Mouse (Mus musculus) CH12.LX (cell line): Measurements from ENCODE around the gene Clptm1. TPM values are rescaled to one million over a fixed set of nuclear protein-coding genes. Genes with fewer than 3 reads are reported as not detected.

Source experiments
- DNase-seq: peaks from one replicate; pipeline ENCODE4 v3.0.0-alpha.2; 2013; ENCODE audit errors: extremely low read depth
- H3K27ac ChIP-seq: 2 replicates; pipeline ENCODE4 v1.5.1; 2012; ENCODE audit warnings: low read depth, mild to moderate bottlenecking, control low read depth, moderate library complexity; ENCODE audit not compliant: insufficient read depth
- H3K27me3 ChIP-seq: replicated peaks from 2 replicates; pipeline ENCODE3; 2012; ENCODE audit warnings: inconsistent platforms
- H3K36me3 ChIP-seq, 2 experiments: replicated peaks in 1 of 2; 2 replicates each; pipeline versions ENCODE3 to v1.6.1; 2012; ENCODE audit warnings: inconsistent platforms in 1 of 2, low read length in 1 of 2, mild to moderate bottlenecking in 1 of 2, mixed read lengths in 1 of 2, moderate library complexity in 1 of 2; ENCODE audit not compliant: control insufficient read depth in 1 of 2, insufficient read depth in 1 of 2
- H3K4me1 ChIP-seq, 2 experiments: 2 replicates each; pipeline ENCODE4 v1.6.1; 2012; ENCODE audit warnings: inconsistent platforms in 1 of 2, moderate library complexity in 1 of 2; ENCODE audit not compliant: insufficient read depth in 2 of 2, control insufficient read depth in 1 of 2
- H3K4me2 ChIP-seq: 2 replicates; pipeline ENCODE4 v1.6.1; 2012; ENCODE audit warnings: low read depth, mild to moderate bottlenecking, control low read depth; ENCODE audit not compliant: poor library complexity, insufficient read depth, severe bottlenecking
- H3K4me3 ChIP-seq, 3 experiments: fragments of 150-350 bp in 1 of 3; sonication (generic) in 1 of 3; replicated peaks in 1 of 3; 2 replicates each; pipeline versions ENCODE3 to v1.5.1; 2011 to 2012; ENCODE audit warnings: low read depth in 2 of 3, low read length in 2 of 3, mild to moderate bottlenecking in 2 of 3, moderate library complexity in 2 of 3, control low read depth in 1 of 3, improper control_type of control experiment in 1 of 3, inconsistent platforms in 1 of 3, mixed read lengths in 1 of 3; ENCODE audit not compliant: poor library complexity in 1 of 3
- H3K79me2 ChIP-seq: replicated peaks from 2 replicates; pipeline ENCODE4 v1.6.1; 2012; ENCODE audit warnings: mild to moderate bottlenecking, moderate library complexity; ENCODE audit not compliant: control insufficient read depth, poor library complexity, insufficient read depth, severe bottlenecking; ENCODE audit errors: extremely low read depth
- H3K9ac ChIP-seq: 2 replicates; pipeline ENCODE4 v1.6.1; 2012; ENCODE audit warnings: low read depth, mild to moderate bottlenecking, control low read depth, moderate library complexity; ENCODE audit not compliant: insufficient read depth
- H3K9me3 ChIP-seq: replicated peaks from 2 replicates; pipeline ENCODE3; 2012; ENCODE audit warnings: low read length, inconsistent platforms, mixed read lengths
- BHLHE40 ChIP-seq: IDR thresholded peaks from 2 replicates; pipeline ENCODE4 v1.6.1; 2011; ENCODE audit warnings: mild to moderate bottlenecking, low read depth, low read length, improper control_type of control experiment
- CTCF ChIP-seq, 2 experiments: IDR thresholded peaks in 1 of 2; conservative IDR thresholded peaks in 1 of 2; 2 replicates each; pipeline ENCODE4 v1.5.1; 2011 to 2012; ENCODE audit warnings: low read depth in 2 of 2, low read length in 2 of 2, improper control_type of control experiment in 1 of 2, inconsistent platforms in 1 of 2, mild to moderate bottlenecking in 1 of 2, moderate library complexity in 1 of 2
- ETS1 ChIP-seq: conservative IDR thresholded peaks from 2 replicates; pipeline ENCODE4 v1.6.1; 2012; ENCODE audit warnings: low read depth, mild to moderate bottlenecking, inconsistent platforms, low read length, improper control_type of control experiment, moderate library complexity
- GABPA ChIP-seq: IDR thresholded peaks from 2 replicates; pipeline ENCODE4 v1.6.1; 2012; ENCODE audit warnings: low read depth, low read length, improper control_type of control experiment, inconsistent platforms; ENCODE audit not compliant: insufficient replicate concordance
- HCFC1 ChIP-seq: IDR thresholded peaks from 2 replicates; pipeline ENCODE4 v1.6.1; 2012; ENCODE audit warnings: low read depth, mild to moderate bottlenecking, inconsistent platforms, low read length, improper control_type of control experiment
- IRF4 ChIP-seq: IDR thresholded peaks from 2 replicates; pipeline ENCODE4 v1.6.1; 2014; ENCODE audit warnings: low read depth, mild to moderate bottlenecking, inconsistent platforms, low read length, improper control_type of control experiment
- MAFK ChIP-seq: IDR thresholded peaks from 2 replicates; pipeline ENCODE4 v1.6.1; 2011; ENCODE audit warnings: low read length, improper control_type of control experiment; ENCODE audit not compliant: insufficient replicate concordance
- MXI1 ChIP-seq: IDR thresholded peaks from 2 replicates; pipeline ENCODE4 v1.6.1; 2011; ENCODE audit warnings: mild to moderate bottlenecking, low read depth, low read length, improper control_type of control experiment
- NRF1 ChIP-seq: IDR thresholded peaks from 2 replicates; pipeline ENCODE4 v1.6.1; 2014; ENCODE audit warnings: low read depth, mild to moderate bottlenecking, inconsistent platforms, low read length, improper control_type of control experiment, moderate library complexity
- POLR2AphosphoS2 ChIP-seq: IDR thresholded peaks from 2 replicates; pipeline ENCODE4 v1.6.1; 2011; ENCODE audit warnings: low read depth, low read length, improper control_type of control experiment
- RAD21 ChIP-seq: IDR thresholded peaks from 2 replicates; pipeline ENCODE4 v1.6.1; 2011; ENCODE audit warnings: low read depth, mild to moderate bottlenecking, low read length, improper control_type of control experiment, moderate library complexity
- SIN3A ChIP-seq: IDR thresholded peaks from 2 replicates; pipeline ENCODE4 v1.6.1; 2012; ENCODE audit warnings: low read length, improper control_type of control experiment, inconsistent platforms
- SMC3 ChIP-seq: IDR thresholded peaks from 2 replicates; pipeline ENCODE4 v1.6.1; 2011; ENCODE audit warnings: low read depth, low read length, improper control_type of control experiment
- TBP ChIP-seq: conservative IDR thresholded peaks from 2 replicates; pipeline ENCODE4 v1.6.1; 2011; ENCODE audit warnings: low read depth, low read length, improper control_type of control experiment
- UBTF ChIP-seq: IDR thresholded peaks from 2 replicates; pipeline ENCODE4 v1.6.1; 2012; ENCODE audit warnings: low read depth, mild to moderate bottlenecking, inconsistent platforms, low read length, improper control_type of control experiment, moderate library complexity
- USF2 ChIP-seq: conservative IDR thresholded peaks from 2 replicates; pipeline ENCODE4 v1.6.1; 2011; ENCODE audit warnings: low read depth, low read length, improper control_type of control experiment
- ZKSCAN1 ChIP-seq: IDR thresholded peaks from 2 replicates; pipeline ENCODE4 v1.6.1; 2012; ENCODE audit warnings: low read depth, inconsistent platforms, low read length, improper control_type of control experiment, borderline replicate concordance
- ZMIZ1 ChIP-seq: IDR thresholded peaks from 2 replicates; pipeline ENCODE4 v1.6.1; 2012; ENCODE audit warnings: low read depth, mild to moderate bottlenecking, inconsistent platforms, low read length, improper control_type of control experiment
- dilution Hi-C: fragments of 300-500 bp; cut with MboI; formaldehyde crosslinking; loops from 2 replicates; pipeline ENCODE4 v1.14.3; 2020; ENCODE audit warnings: low sequenced_read_pairs; ENCODE audit not compliant: extremely low pct_unique_long_range_greater_than_20kb, extremely low pct_ligation_motif_present
- in situ Hi-C: fragments of 300-500 bp; cut with MboI; formaldehyde crosslinking; loops from 3 replicates; pipeline ENCODE4 v1.14.3; 2019; ENCODE audit warnings: low sequenced_read_pairs, low pct_ligation_motif_present, low pct_unique_long_range_greater_than_20kb, mixed read lengths
- polyA plus RNA-seq: library from polyadenylated mRNA; unstranded; fragments of >175 nt; gene quantifications from 2 replicates; pipeline ENCODE4 v1.2.1, GENCODE M21; 2012; ENCODE audit warnings: low read depth; ENCODE audit not compliant: insufficient read length
- total RNA-seq, 2 experiments: library from RNA; depleted of rRNA; stranded (reverse); fragments of 300-350 nt in 1 of 2; fragments of >200 nt in 1 of 2; gene quantifications; 2 replicates each; pipeline ENCODE4 v1.2.3; 2012 to 2014

The Clptm1 gene
- total and polyA plus RNA-seq, 3 experiments, result 33.8 to 70.9 (median 43.6) TPM

DNA sequence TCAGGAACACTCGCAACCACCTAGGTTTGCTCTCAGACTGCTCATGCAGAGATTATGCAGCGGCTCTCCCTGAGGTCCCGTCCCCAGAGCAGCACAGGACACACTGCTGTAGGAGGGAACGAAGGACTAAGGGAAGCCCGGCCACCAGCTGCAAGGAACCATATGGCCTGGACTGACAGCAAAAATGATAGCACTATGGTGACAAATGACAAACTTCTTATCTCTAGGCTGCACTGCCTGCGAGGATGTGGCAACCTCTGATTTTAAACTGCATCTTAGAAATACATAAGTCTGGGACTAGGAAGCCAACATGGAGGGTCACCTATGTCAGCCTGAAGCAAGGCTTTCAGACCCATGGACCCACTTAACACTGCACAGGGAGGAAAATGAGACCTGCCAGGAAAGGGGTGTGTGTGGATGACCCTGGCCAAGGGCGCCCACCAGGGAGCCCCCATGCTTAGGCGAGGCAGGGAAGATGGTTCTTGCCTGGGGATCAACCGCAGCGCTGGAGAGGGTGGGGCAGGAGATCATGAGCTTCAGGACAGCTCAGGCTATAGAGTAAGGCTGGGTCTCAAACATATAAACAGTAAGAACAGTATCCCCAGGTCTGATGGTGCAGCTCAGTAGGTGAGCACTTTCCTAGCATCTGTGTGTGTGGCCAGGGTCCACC, 71.6 kb downstream of the Clptm1 start:
- dilution Hi-C loops, result no loop called here
- H3K4me1 ChIP-seq, result peaks cover 0 to 18% of the 10 kb centered on the region in 2 experiments; a peak in 2 of 4 replicates
- no peak for DNase-seq

DNA sequence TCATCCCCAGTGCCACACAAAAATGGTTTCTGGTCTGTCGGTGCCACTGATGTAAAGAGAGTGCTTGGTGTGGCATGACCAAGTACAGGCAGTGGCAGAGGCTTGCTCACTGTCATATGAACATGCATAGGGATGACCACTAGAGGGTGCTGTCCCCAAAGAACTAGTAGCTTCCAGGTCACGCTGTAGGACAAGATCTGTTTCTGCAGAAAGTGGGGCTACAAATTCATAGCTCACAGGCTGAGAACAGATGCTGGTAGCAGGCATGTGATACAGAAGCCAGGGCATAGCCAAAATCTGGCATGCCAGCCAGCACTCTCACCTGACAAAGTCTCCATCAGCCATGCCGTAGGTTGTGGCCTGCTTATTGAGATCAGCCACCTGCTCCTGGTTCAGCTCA, 74.9 kb downstream of the Clptm1 start:
- no peak overlapping the region for H3K4me2 ChIP-seq
- H3K36me3 ChIP-seq, result peaks cover 92 to 99% of the 10 kb centered on the region in 2 experiments
- H3K27ac ChIP-seq, result 0 out of 2 replicates have a peak overlapping the region, but pooled peaks have one; percentile 14
- dilution Hi-C loops (no loop called here), in situ Hi-C loops (no loop called here)
- peaks cover 0 to 15% of the 10 kb centered on the region in 2 experiments; a peak in 2 of 4 replicates for H3K4me1 ChIP-seq
- no peak overlapping the region for H3K9ac ChIP-seq
- no peaks in the 10 kb centered on the region for H3K27me3 ChIP-seq
- DNase-seq, result peak; percentile 89
- no peaks in the 10 kb centered on the region for H3K79me2 ChIP-seq
- no peaks in the 10 kb centered on the region for H3K9me3 ChIP-seq
- peak; percentile 75 for TF ChIP-seq RAD21
- no peak; the same call in 1 of the 2 replicates for TF ChIP-seq SIN3A
- no peak for TF ChIP-seq NRF1
- no peak for TF ChIP-seq BHLHE40
- TF ChIP-seq SMC3, result peak; percentile 63
- TF ChIP-seq TBP, result no peak
- no peak for TF ChIP-seq POLR2AphosphoS2
- TF ChIP-seq CTCF (conservative IDR thresholded peaks at IDR 0.05 in 1 of 2, IDR thresholded peaks at IDR 0.05 in 1 of 2; ENCODE audit: low read depth in 2 of 2, low read length in 2 of 2), result peak; percentile 84 to 86
- TF ChIP-seq GABPA, result no peak
- TF ChIP-seq, all 38 proteins: peak for 3
- no peak overlapping the region for H3K4me3 ChIP-seq

More for the DNA sequence above, 71.6 kb downstream of the Clptm1 start:
- H3K9me3 ChIP-seq, result no peaks in the 10 kb centered on the region
- no peak overlapping the region for H3K9ac ChIP-seq
- H3K27me3 ChIP-seq, result no peaks in the 10 kb centered on the region
- in situ Hi-C loops, result no loop called here
- H3K27ac ChIP-seq, result no peak overlapping the region
- H3K4me2 ChIP-seq, result no peak overlapping the region
- peaks cover 84 to 94% of the 10 kb centered on the region in 2 experiments for H3K36me3 ChIP-seq
- TF ChIP-seq ZKSCAN1 (no peak), HCFC1 (no peak), ZMIZ1 (no peak), MAFK (no peak), IRF4 (no peak), USF2 (no peak), MXI1 (no peak), RAD21 (no peak), ETS1 (no peak), UBTF (no peak)
- TF ChIP-seq, all 38 proteins: peak for 0
- Histone ChIP-seq H3K79me2 (peaks cover 6% of the 10 kb centered on the region; the same call in 1 of the 2 replicates), H3K4me3 (no peak overlapping the region)
